Comparison of ENCODE assay signal across 7 mouse cellular contexts in genomic region chr16:43889208-43890004, GRCm38 (mm10). TPM values are rescaled to one million over a fixed set of nuclear protein-coding genes. Genes with fewer than 3 reads are reported as not detected.
DNase-seq lines count a peak whose midpoint lies in the region; ATAC-seq and TF ChIP-seq lines count a peak whose summit lies in the region.

TSS of gene Ccdc191 (plus strand) at chr16:43889800.

- intact Hi-C loops in left cerebral cortex, postnatal 4 days (cut with DNase I) = loop anchor here (5.0 kb wide), 1 partner anchor 173 kb away; the partner anchor contains the start of gene Gramd1c

- WGBS in embryonic facial prominence, embryonic 10.5 days = under 1% methylated on average over 33 of the region's 33 CpGs
- WGBS in intestine, postnatal 0 days = under 1% methylated on average over 33 of the region's 33 CpGs
- WGBS in midbrain, embryonic 12.5 days = under 1% methylated on average over 33 of the region's 33 CpGs
- under 1% methylated on average over 33 of the region's 33 CpGs for WGBS in small intestine, adult 2 months

- TF ChIP-seq CTCF in intestine, postnatal 0 days (IDR thresholded peaks at IDR 0.05; ENCODE audit: low read depth) = no peak
- no peak for TF ChIP-seq CTCF in small intestine, adult 2 months (IDR thresholded peaks at IDR 0.05; ENCODE audit: extremely low read depth, insufficient read length, insufficient replicate concordance, low read depth, low read length)

- peak; percentile 99 for DNase-seq in adrenal gland, postnatal 10 days
- peak; percentile 98 for DNase-seq in embryonic facial prominence, embryonic 10.5 days (ENCODE audit: low spot score)
- DNase-seq in gonadal fat pad, adult 2 months (ENCODE audit: low read depth) = peak; percentile 98
- DNase-seq in left cerebral cortex, postnatal 4 days = peak; percentile 99

- H3K9me3 ChIP-seq in embryonic facial prominence, embryonic 10.5 days = no peaks in the 10 kb centered on the region
- no peaks in the 10 kb centered on the region for H3K9me3 ChIP-seq in intestine, postnatal 0 days (ENCODE audit: control insufficient read depth)
- H3K9me3 ChIP-seq in midbrain, embryonic 12.5 days = no peaks in the 10 kb centered on the region

- no peaks in the 10 kb centered on the region for H3K27me3 ChIP-seq in embryonic facial prominence, embryonic 10.5 days (replicated peaks; ENCODE audit: low read depth, poor library complexity, severe bottlenecking)
- H3K27me3 ChIP-seq in intestine, postnatal 0 days (replicated peaks; ENCODE audit: control insufficient read depth, insufficient read depth, low read length) = no peaks in the 10 kb centered on the region
- H3K27me3 ChIP-seq in midbrain, embryonic 12.5 days = no peaks in the 10 kb centered on the region
- no peaks in the 10 kb centered on the region for H3K27me3 ChIP-seq in small intestine, adult 2 months (ENCODE audit: control insufficient read depth, insufficient read depth, low read length)

- peak within 1 kb of the TSS; percentile 78 for H3K4me3 ChIP-seq in embryonic facial prominence, embryonic 10.5 days
- H3K4me3 ChIP-seq in intestine, postnatal 0 days (ENCODE audit: low read depth, low read length) = peak within 1 kb of the TSS; percentile 54
- H3K4me3 ChIP-seq in midbrain, embryonic 12.5 days = peak within 1 kb of the TSS; percentile 59
- peak within 1 kb of the TSS; percentile 90 for H3K4me3 ChIP-seq in small intestine, adult 2 months (ENCODE audit: low read depth, low read length)

- H3K9ac ChIP-seq in intestine, postnatal 0 days (ENCODE audit: low read depth, low read length) = peak within 1 kb of the TSS; percentile 52
- peak within 1 kb of the TSS; percentile 66 for H3K9ac ChIP-seq in midbrain, embryonic 12.5 days (replicated peaks)

- H3K4me1 ChIP-seq in embryonic facial prominence, embryonic 10.5 days = peaks cover 15% of the 10 kb centered on the region
- no peaks in the 10 kb centered on the region for H3K4me1 ChIP-seq in intestine, postnatal 0 days (replicated peaks; ENCODE audit: control insufficient read depth, insufficient read depth, low read length)
- peaks cover 16% of the 10 kb centered on the region for H3K4me1 ChIP-seq in midbrain, embryonic 12.5 days
- H3K4me1 ChIP-seq in small intestine, adult 2 months (ENCODE audit: control insufficient read depth, insufficient read depth, insufficient read length, low read length) = peaks cover 4% of the 10 kb centered on the region

- H3K27ac ChIP-seq in embryonic facial prominence, embryonic 10.5 days (replicated peaks) = peak within 1 kb of the TSS; percentile 90
- peak within 1 kb of the TSS; percentile 50; the same call in 1 of the 2 replicates for H3K27ac ChIP-seq in intestine, postnatal 0 days (ENCODE audit: low read depth, low read length)
- H3K27ac ChIP-seq in midbrain, embryonic 12.5 days (replicated peaks) = peak within 1 kb of the TSS; percentile 49
- H3K27ac ChIP-seq in small intestine, adult 2 months (ENCODE audit: insufficient read depth, low read depth, low read length) = peak within 1 kb of the TSS; percentile 61

- ATAC-seq in intestine, postnatal 0 days = peak; percentile 100
- ATAC-seq in midbrain, embryonic 12.5 days (ENCODE audit: low FRiP score, low read depth) = peak; percentile 100

- H3K36me3 ChIP-seq in embryonic facial prominence, embryonic 10.5 days (replicated peaks) = peaks cover 5% of the 10 kb centered on the region; the same call in 1 of the 2 replicates
- H3K36me3 ChIP-seq in intestine, postnatal 0 days (ENCODE audit: control insufficient read depth, insufficient read depth) = no peaks in the 10 kb centered on the region
- H3K36me3 ChIP-seq in midbrain, embryonic 12.5 days = no peaks in the 10 kb centered on the region
- H3K36me3 ChIP-seq in small intestine, adult 2 months (ENCODE audit: control insufficient read depth, insufficient read depth, low read length) = no peaks in the 10 kb centered on the region

- H3K4me2 ChIP-seq in intestine, postnatal 0 days (replicated peaks; ENCODE audit: low read depth) = peak within 1 kb of the TSS; percentile 78
- H3K4me2 ChIP-seq in midbrain, embryonic 12.5 days (replicated peaks) = peak within 1 kb of the TSS; percentile 85

- TF ChIP-seq POLR2A in small intestine, adult 2 months (IDR thresholded peaks at IDR 0.05; ENCODE audit: low read depth, low read length) = no peak

RNA-seq across cellular contexts. Expression of gene Ccdc191, which starts in this region (rescaled TPM):
- total RNA-seq in adrenal gland, postnatal 10 days (2021) = 1 to 10 TPM; 4.5 to 7.2 TPM
- polyA plus RNA-seq in embryonic facial prominence, embryonic 10.5 days (2016; fragmentation: Nextera tagmentation; extraction: Ambion mirVana) = 16.3 and 20.2 TPM in 2 replicates
- polyA plus RNA-seq in gonadal fat pad, adult 2 months (2012; rRNA removed) = 1.8 TPM in 2 replicates
- 3.6 and 4.2 TPM in 2 replicates for polyA plus RNA-seq in intestine, postnatal 0 days (2015; fragmentation: Nextera tagmentation; extraction: Ambion mirVana)
- total RNA-seq in left cerebral cortex, postnatal 4 days (2021) = 1 to 10 TPM; 2.4 to 3.8 TPM
- 14.8 and 16.7 TPM in 2 replicates for polyA plus RNA-seq in midbrain, embryonic 12.5 days (2016; fragmentation: Nextera tagmentation; extraction: Ambion mirVana)
- 0.43 and 0.76 TPM in 2 replicates for polyA plus RNA-seq in small intestine, adult 2 months (2012; rRNA removed)

Comparison
In these comparisons a context has a peak if more than half of its experiments do, and no peak if none do; other contexts are left out.
1. Peak in every context shown above with its lines: DNase-seq, ATAC-seq, H3K4me3 ChIP-seq and H3K27ac ChIP-seq.